Mouse (Mus musculus) forebrain, embryonic 14.5 days (tissue): ENCODE measurements around the gene Ccdc34. TPM values are rescaled to one million over a fixed set of nuclear protein-coding genes. Genes with fewer than 3 reads are reported as not detected.

ENCODE experiments used
- ATAC-seq: fragments of 200-750 bp; cut with Nextera tagmentation; 2 replicates; pipeline ENCODE4 v1.8.0; 2017; ENCODE audit warnings: mild to moderate bottlenecking, moderate library complexity
- DNase-seq: peaks from one replicate; pipeline ENCODE4 v3.0.0-alpha.2; 2015; ENCODE audit warnings: low spot score
- H3K27ac ChIP-seq: fragments of 300-500 bp; sonication (generic); 2 replicates; pipeline ENCODE4 v1.5.1; 2014; ENCODE audit warnings: low read depth, mild to moderate bottlenecking, control low read depth, low read length, moderate library complexity
- H3K27me3 ChIP-seq: fragments of 300-500 bp; sonication (generic); replicated peaks from 2 replicates; pipeline ENCODE4 v1.6.1; 2014; ENCODE audit warnings: low read length, control low read depth, mixed read lengths; ENCODE audit not compliant: control insufficient read depth, insufficient read depth
- H3K36me3 ChIP-seq: fragments of 300-500 bp; sonication (generic); 2 replicates; pipeline ENCODE4 v1.6.1; 2014; ENCODE audit warnings: low read length, control low read depth; ENCODE audit not compliant: control insufficient read depth, insufficient read depth
- H3K4me1 ChIP-seq: fragments of 300-500 bp; sonication (generic); 2 replicates; pipeline ENCODE4 v1.6.1; 2014; ENCODE audit warnings: antibody characterized with exemption, low read length, control low read depth; ENCODE audit not compliant: control insufficient read depth, insufficient read depth
- H3K4me2 ChIP-seq: fragments of 300-500 bp; sonication (generic); 2 replicates; pipeline ENCODE4 v1.6.1; 2014; ENCODE audit warnings: mild to moderate bottlenecking, control low read depth, low read length
- H3K4me3 ChIP-seq: fragments of 300-500 bp; sonication (generic); 2 replicates; pipeline ENCODE4 v1.5.1; 2014; ENCODE audit warnings: low read depth, low read length, control low read depth
- H3K9ac ChIP-seq: fragments of 300-500 bp; sonication (generic); 2 replicates; pipeline ENCODE4 v1.6.1; 2014; ENCODE audit warnings: mild to moderate bottlenecking, low read length, control low read depth, moderate library complexity
- H3K9me3 ChIP-seq: fragments of 300-500 bp; sonication (generic); replicated peaks from 2 replicates; pipeline ENCODE4 v1.6.1; 2016; ENCODE audit warnings: low read length, control low read depth, mixed read lengths; ENCODE audit not compliant: control insufficient read depth
- WGBS: fragments of 180-500 bp; shearing (Covaris S2); extraction: QIAGEN DNeasy Blood & Tissue Kit; methylation state at CpG from one replicate; pipeline ENCODE4 v1.1.7; 2014; 5-methylcytosine and 5-hydroxymethylcytosine counted together
- polyA plus RNA-seq: library from polyadenylated mRNA; unstranded; fragments of >200 nt; fragmentation: Nextera tagmentation; extraction: Ambion mirVana; gene quantifications from 2 replicates; pipeline ENCODE4 v1.2.1, GENCODE M21; 2014

Gene Ccdc34
- polyA plus RNA-seq, 1 experiment from 2014 or later, result 35.8 TPM

DNA sequence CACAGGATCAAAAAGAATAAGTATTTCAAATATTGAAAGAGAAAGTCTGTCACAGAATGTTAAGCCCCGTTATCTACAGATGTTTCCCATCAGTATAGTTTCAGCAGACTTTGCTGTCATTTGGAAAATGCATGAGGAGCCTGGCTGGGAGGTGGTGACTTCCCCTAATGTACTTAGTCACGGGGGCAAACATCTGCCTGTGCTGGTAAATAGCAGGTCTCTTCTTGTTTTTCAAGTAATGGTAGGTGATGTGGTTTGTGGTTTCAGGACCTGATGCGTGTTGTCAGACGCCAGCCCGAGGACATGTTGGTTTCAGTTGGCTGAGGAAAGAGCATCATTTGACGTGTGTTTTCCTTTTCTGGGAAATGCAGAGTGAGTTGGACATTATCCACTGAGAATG lies 62.9 kb downstream of the Ccdc34 start:
- WGBS, result 87% methylated on average over 6 of the region's 6 CpGs

DNA sequence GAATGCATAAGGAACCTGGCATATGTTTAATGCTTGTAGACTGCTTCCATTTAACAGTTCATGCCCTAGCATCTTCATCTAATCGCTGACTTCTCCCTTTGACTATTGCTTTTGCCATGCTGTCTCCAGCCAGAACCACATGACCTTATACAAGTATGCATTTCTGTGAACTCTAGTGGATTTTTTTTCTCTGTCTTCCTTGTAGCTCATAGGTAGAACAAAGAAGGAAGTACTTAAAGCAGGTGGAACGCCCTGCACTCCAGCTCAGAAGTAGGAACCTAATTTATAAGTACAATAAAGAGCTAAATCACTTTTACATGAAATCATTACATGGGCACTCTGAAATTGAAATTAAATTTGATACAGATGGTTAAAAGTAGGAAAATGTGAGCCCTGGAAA lies 65.4 kb downstream of the Ccdc34 start:
- H3K36me3 ChIP-seq, result no peaks in the 10 kb centered on the region
- H3K27me3 ChIP-seq, result no peaks in the 10 kb centered on the region
- DNase-seq (no peak), ATAC-seq (no peak)
- H3K4me2 ChIP-seq, result no peak overlapping the region
- no peak overlapping the region for H3K27ac ChIP-seq
- H3K4me3 ChIP-seq, result no peak overlapping the region
- no peaks in the 10 kb centered on the region for H3K4me1 ChIP-seq
- WGBS, result 90% methylated on average over 2 of the region's 2 CpGs
- no peaks in the 10 kb centered on the region for H3K9me3 ChIP-seq
- H3K9ac ChIP-seq, result no peak overlapping the region

More for the DNA sequence above, 62.9 kb downstream of the Ccdc34 start:
- no peak overlapping the region for H3K9ac ChIP-seq
- no peaks in the 10 kb centered on the region for H3K4me1 ChIP-seq
- DNase-seq, result no peak
- no peak overlapping the region for H3K4me3 ChIP-seq
- no peak overlapping the region for H3K4me2 ChIP-seq
- no peaks in the 10 kb centered on the region for H3K36me3 ChIP-seq
- H3K27me3 ChIP-seq, result no peaks in the 10 kb centered on the region
- no peaks in the 10 kb centered on the region for H3K9me3 ChIP-seq
- no peak for ATAC-seq
- H3K27ac ChIP-seq, result no peak overlapping the region

DNA sequence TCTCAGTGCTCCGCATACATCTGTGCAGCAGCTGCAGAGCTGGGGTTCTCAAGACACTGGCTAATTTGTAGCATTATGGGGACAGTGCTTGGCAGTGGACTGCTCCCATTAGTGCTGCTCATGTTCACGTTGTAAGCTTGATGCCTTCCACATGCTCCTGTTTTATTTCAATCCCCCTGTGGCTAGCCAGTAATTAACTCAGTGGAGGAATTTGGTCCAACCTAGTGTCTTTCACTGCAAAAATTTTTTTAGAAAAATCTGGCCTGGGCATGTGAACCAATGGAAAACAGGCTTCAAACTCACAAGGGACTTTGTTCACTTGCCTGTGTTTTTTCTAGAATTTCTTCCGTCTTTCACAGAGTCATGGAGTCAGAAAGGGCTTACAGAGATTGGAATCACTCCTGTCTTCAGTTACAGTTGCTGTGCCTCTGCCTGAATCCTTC lies 68.1 kb downstream of the Ccdc34 start:
- 70% methylated on average over 3 of the region's 3 CpGs for WGBS
- no peaks in the 10 kb centered on the region for H3K27me3 ChIP-seq
- no peak overlapping the region for H3K4me3 ChIP-seq
- H3K9me3 ChIP-seq, result no peaks in the 10 kb centered on the region
- no peak overlapping the region for H3K4me2 ChIP-seq
- no peaks in the 10 kb centered on the region for H3K36me3 ChIP-seq
- ATAC-seq, result no peak
- no peaks in the 10 kb centered on the region for H3K4me1 ChIP-seq
- no peak overlapping the region for H3K9ac ChIP-seq
- DNase-seq, result no peak
- H3K27ac ChIP-seq, result no peak overlapping the region

DNA sequence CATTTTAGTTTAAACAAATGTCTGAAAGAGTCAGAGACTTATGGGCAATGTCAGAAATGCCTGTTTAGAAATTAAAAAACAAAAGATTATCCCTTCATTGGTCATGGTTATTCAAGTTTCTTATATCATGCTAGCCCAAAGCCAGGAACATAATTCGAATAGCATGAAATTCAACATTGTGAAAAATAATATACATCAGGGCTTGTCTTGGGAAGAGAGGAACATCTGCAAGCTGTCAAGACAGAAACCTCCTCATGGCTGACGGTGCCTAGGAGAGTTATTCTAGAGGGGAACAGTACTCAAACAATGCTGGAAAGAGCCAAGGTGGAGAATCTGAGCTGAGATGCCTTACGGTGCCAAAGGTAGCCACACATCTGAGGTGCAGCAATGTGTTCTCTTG lies 96.5 kb downstream of the Ccdc34 start:
- Histone ChIP-seq H3K4me1 (no peaks in the 10 kb centered on the region), H3K4me2 (no peak overlapping the region), H3K9ac (no peak overlapping the region), H3K27me3 (no peaks in the 10 kb centered on the region), H3K4me3 (no peak overlapping the region), H3K27ac (no peak overlapping the region), H3K9me3 (no peaks in the 10 kb centered on the region), H3K36me3 (no peaks in the 10 kb centered on the region)
- DNase-seq (no peak), ATAC-seq (no peak)
- 91% methylated on average over 3 of the region's 3 CpGs for WGBS

DNA sequence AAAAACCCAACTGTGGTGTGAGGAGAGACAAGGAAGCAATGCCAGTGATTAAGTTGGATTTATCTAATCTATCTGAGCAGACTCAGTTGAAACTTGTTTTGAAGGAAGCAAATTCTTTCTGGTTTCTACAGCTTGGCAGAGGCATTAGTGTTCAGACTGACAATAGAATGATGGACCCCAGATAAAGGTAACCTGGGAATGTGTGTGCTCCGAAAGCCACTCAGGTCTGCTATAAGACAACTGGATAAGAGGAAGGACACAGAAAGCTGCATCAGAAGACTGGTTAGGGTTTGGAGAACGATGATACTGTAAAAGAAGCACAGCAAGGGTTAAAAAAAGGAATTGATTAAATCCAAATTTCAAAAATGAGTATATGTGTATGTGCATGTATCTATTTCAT lies 111.8 kb downstream of the Ccdc34 start:
- 89% methylated on average over 2 of the region's 2 CpGs for WGBS
- Histone ChIP-seq H3K4me2 (no peak overlapping the region), H3K4me3 (no peak overlapping the region), H3K4me1 (no peaks in the 10 kb centered on the region), H3K36me3 (no peaks in the 10 kb centered on the region), H3K9me3 (no peaks in the 10 kb centered on the region), H3K27ac (no peak overlapping the region), H3K9ac (no peak overlapping the region), H3K27me3 (no peaks in the 10 kb centered on the region)
- ATAC-seq (no peak), DNase-seq (no peak)

DNA sequence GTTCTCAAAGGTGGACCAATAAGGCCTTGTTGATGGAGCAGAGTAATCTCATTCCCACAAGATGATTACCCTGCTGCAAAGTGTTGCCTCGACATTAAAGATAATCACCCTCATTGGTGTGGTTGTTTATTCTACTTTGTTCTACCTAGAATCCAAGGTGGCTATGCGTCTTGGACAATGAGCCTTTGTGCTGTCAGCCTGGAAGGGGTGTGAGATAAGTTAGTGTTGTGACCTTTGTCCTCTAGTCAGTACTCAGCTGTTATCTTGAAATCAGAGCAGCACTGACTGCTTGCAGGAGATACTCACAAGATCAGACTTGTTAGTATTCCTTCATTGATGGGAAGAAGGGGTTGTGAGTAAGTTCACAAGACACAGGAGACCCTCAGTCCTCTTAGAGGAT lies 114.0 kb downstream of the Ccdc34 start:
- no peaks in the 10 kb centered on the region for H3K27me3 ChIP-seq
- H3K36me3 ChIP-seq, result no peaks in the 10 kb centered on the region
- DNase-seq (no peak), ATAC-seq (no peak)
- H3K9me3 ChIP-seq, result no peaks in the 10 kb centered on the region
- no peak overlapping the region for H3K27ac ChIP-seq
- no peak overlapping the region for H3K9ac ChIP-seq
- whole genome bisulfite sequencing, result 56% methylated on average over 2 of the region's 2 CpGs
- H3K4me2 ChIP-seq, result no peak overlapping the region
- no peak overlapping the region for H3K4me3 ChIP-seq
- H3K4me1 ChIP-seq, result no peaks in the 10 kb centered on the region

DNA sequence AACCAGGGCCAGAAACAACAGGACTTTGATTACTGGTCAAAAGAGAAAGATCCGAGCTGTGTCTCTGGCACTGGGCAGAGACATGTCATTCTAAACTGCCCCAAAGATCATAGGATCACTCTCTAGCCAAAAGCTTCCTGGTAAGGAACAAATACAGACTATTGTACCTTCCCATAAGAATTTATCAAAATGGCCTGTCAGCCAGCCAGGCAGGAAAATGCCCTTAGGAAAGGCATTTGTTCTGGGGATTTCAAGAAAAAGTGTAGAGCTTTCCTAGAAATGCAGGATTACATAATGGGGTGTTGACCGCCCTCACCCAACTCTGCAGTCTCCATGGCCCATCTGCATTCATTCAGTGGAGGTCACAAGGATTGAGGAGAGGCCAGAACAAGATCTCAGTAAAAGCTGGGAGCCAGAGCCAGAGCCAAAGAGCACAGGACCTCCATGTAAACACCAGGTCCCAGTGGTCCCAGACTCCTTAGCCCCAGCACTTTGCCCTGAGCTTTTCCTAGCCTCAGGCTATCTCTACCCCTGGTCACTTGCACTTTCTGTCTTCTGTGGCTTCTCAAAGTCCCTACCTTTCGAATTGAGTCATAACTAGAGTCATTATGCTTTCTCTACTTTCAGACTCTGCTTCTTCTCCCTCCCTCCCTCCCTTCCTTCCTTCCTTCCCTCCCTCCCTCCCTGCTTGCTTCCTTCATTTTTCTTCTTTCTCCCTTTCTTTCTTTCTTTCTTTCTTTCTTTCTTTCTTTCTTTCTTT lies 115.9 kb downstream of the Ccdc34 start:
- no peaks in the 10 kb centered on the region for H3K27me3 ChIP-seq
- no peaks in the 10 kb centered on the region for H3K4me1 ChIP-seq
- no peak overlapping the region for H3K9ac ChIP-seq
- H3K4me3 ChIP-seq, result no peak overlapping the region
- DNase-seq (no peak), ATAC-seq (no peak)
- no peak overlapping the region for H3K27ac ChIP-seq
- H3K36me3 ChIP-seq, result no peaks in the 10 kb centered on the region
- H3K9me3 ChIP-seq, result no peaks in the 10 kb centered on the region
- no peak overlapping the region for H3K4me2 ChIP-seq
- WGBS, result 78% methylated on average over 3 of the region's 3 CpGs

DNA sequence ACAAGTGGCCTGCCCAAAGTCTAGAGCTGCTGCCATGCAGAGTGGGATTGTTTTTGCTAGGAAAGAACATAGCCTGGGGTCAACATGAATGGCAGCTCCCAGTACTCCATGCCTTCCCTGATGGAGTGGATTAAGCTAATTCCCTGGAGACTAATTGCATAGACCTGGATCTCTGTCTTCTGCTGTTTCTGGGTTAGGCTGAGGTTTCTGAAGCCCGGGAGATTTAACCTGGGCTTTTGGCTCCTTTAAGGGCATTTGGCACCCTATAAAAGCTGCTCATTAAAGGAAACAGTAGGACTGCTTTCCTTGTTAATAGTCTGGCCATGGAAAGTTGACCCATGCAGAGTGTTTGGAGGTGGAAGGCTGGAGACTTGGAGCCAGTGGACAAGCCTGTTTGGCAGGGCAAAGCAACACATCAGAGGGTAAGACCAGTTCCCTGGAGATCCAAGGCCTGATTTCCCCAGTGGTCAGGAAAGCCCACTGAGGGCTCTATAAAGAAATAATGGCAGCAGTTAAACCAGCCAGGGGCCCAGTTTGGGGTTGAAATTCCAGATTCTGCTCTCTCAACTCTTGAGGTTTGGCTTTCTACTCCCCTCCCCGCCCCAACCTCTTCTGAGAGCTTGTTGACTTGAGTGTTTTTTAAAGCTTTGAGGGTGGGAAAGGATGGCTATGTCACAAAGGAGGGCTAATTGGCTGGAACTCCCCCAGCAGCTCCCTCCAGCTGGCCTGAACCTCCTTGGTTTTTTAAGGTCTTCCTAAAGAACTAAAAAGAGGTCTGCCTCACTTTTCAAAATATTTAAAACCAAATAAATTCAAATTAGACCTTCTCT lies 117.4 kb downstream of the Ccdc34 start:
- Histone ChIP-seq H3K27ac (no peak overlapping the region), H3K4me2 (no peak overlapping the region), H3K4me1 (no peaks in the 10 kb centered on the region), H3K4me3 (no peak overlapping the region), H3K9ac (no peak overlapping the region), H3K9me3 (no peaks in the 10 kb centered on the region), H3K27me3 (no peaks in the 10 kb centered on the region), H3K36me3 (no peaks in the 10 kb centered on the region)
- 28% methylated on average over 2 of the region's 2 CpGs for WGBS
- ATAC-seq (no peak), DNase-seq (no peak)

DNA sequence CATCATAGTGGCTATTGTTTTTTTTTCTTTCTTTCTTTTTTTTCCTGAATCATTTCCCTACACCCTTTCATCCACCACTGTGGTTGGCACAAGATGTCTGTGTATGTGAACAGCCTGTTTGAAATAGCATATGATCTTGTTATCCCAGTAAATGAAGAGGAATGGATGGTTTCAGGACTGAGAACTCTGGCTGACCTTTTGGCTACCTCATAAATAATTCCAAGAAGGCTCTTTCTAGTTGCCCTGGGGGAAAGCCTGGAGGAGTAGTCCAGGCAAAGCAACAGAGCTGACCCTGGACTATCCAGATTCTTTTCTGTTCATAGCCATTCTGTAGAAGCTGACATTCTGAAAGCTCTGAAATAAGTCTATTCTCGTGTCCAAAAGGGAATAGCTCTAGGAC lies 119.7 kb downstream of the Ccdc34 start:
- WGBS, result 73% methylated on average over 1 of the region's 1 CpGs
- Histone ChIP-seq H3K4me3 (no peak overlapping the region), H3K36me3 (no peaks in the 10 kb centered on the region), H3K4me1 (no peaks in the 10 kb centered on the region), H3K4me2 (no peak overlapping the region), H3K9me3 (no peaks in the 10 kb centered on the region), H3K27ac (no peak overlapping the region), H3K9ac (no peak overlapping the region), H3K27me3 (no peaks in the 10 kb centered on the region)
- no peak for ATAC-seq
- no peak for DNase-seq
